Mouse (Mus musculus) forebrain, embryonic 14.5 days (tissue): ENCODE data around the gene Tiam1. TPM values are rescaled to one million over a fixed set of nuclear protein-coding genes. Genes with fewer than 3 reads are reported as not detected.

Source experiments
- ATAC-seq: fragments of 200-750 bp; cut with Nextera tagmentation; 2 replicates; pipeline ENCODE4 v1.8.0; 2017; ENCODE audit warnings: mild to moderate bottlenecking, moderate library complexity
- DNase-seq: peaks from one replicate; pipeline ENCODE4 v3.0.0-alpha.2; 2015; ENCODE audit warnings: low spot score
- H3K27ac ChIP-seq: fragments of 300-500 bp; sonication (generic); 2 replicates; pipeline ENCODE4 v1.5.1; 2014; ENCODE audit warnings: low read depth, mild to moderate bottlenecking, control low read depth, low read length, moderate library complexity
- H3K27me3 ChIP-seq: fragments of 300-500 bp; sonication (generic); replicated peaks from 2 replicates; pipeline ENCODE4 v1.6.1; 2014; ENCODE audit warnings: low read length, control low read depth, mixed read lengths; ENCODE audit not compliant: control insufficient read depth, insufficient read depth
- H3K36me3 ChIP-seq: fragments of 300-500 bp; sonication (generic); 2 replicates; pipeline ENCODE4 v1.6.1; 2014; ENCODE audit warnings: low read length, control low read depth; ENCODE audit not compliant: control insufficient read depth, insufficient read depth
- H3K4me1 ChIP-seq: fragments of 300-500 bp; sonication (generic); 2 replicates; pipeline ENCODE4 v1.6.1; 2014; ENCODE audit warnings: antibody characterized with exemption, low read length, control low read depth; ENCODE audit not compliant: control insufficient read depth, insufficient read depth
- H3K4me2 ChIP-seq: fragments of 300-500 bp; sonication (generic); 2 replicates; pipeline ENCODE4 v1.6.1; 2014; ENCODE audit warnings: mild to moderate bottlenecking, control low read depth, low read length
- H3K4me3 ChIP-seq: fragments of 300-500 bp; sonication (generic); 2 replicates; pipeline ENCODE4 v1.5.1; 2014; ENCODE audit warnings: low read depth, low read length, control low read depth
- H3K9ac ChIP-seq: fragments of 300-500 bp; sonication (generic); 2 replicates; pipeline ENCODE4 v1.6.1; 2014; ENCODE audit warnings: mild to moderate bottlenecking, low read length, control low read depth, moderate library complexity
- H3K9me3 ChIP-seq: fragments of 300-500 bp; sonication (generic); replicated peaks from 2 replicates; pipeline ENCODE4 v1.6.1; 2016; ENCODE audit warnings: low read length, control low read depth, mixed read lengths; ENCODE audit not compliant: control insufficient read depth
- WGBS: fragments of 180-500 bp; shearing (Covaris S2); extraction: QIAGEN DNeasy Blood & Tissue Kit; methylation state at CpG from one replicate; pipeline ENCODE4 v1.1.7; 2014; 5-methylcytosine and 5-hydroxymethylcytosine counted together
- polyA plus RNA-seq: library from polyadenylated mRNA; unstranded; fragments of >200 nt; fragmentation: Nextera tagmentation; extraction: Ambion mirVana; gene quantifications from 2 replicates; pipeline ENCODE4 v1.2.1, GENCODE M21; 2014

Tiam1 gene
- polyA plus RNA-seq, 1 experiment from 2014 or later = 22.4 TPM

- WGBS = 88% methylated on average over 20 of the region's 20 CpGs
- Histone ChIP-seq H3K36me3 (no peaks in the 10 kb centered on the region), H3K4me3 (no peak overlapping the region), H3K27ac (no peak overlapping the region), H3K4me1 (no peaks in the 10 kb centered on the region), H3K4me2 (no peak overlapping the region), H3K9ac (no peak overlapping the region), H3K27me3 (no peaks in the 10 kb centered on the region), H3K9me3 (no peaks in the 10 kb centered on the region)
- DNase-seq (no peak), ATAC-seq (no peak)
Observed at GRCm38 (mm10) chr16:89985702-89986481, 157.7 kb downstream of the Tiam1 start.

- ATAC-seq (no peak), DNase-seq (no peak)
- no peaks in the 10 kb centered on the region for H3K36me3 ChIP-seq
- no peaks in the 10 kb centered on the region for H3K4me1 ChIP-seq
- no peaks in the 10 kb centered on the region for H3K9me3 ChIP-seq
- H3K4me2 ChIP-seq = no peak overlapping the region
- H3K9ac ChIP-seq = no peak overlapping the region
- H3K27ac ChIP-seq = no peak overlapping the region
- H3K27me3 ChIP-seq = no peaks in the 10 kb centered on the region
- WGBS = 89% methylated on average over 11 of the region's 11 CpGs
- no peak overlapping the region for H3K4me3 ChIP-seq
Observed at GRCm38 (mm10) chr16:89980075-89980744, 163.4 kb downstream of the Tiam1 start.

- no peak overlapping the region for H3K9ac ChIP-seq
- ATAC-seq = no peak
Observed at GRCm38 (mm10) chr16:89975441-89975840, 168.1 kb downstream of the Tiam1 start.

GRCm38 (mm10) chr16:89973814-89974712 is 169.5 kb downstream of the Tiam1 start:
- Histone ChIP-seq H3K27me3 (no peaks in the 10 kb centered on the region), H3K36me3 (no peaks in the 10 kb centered on the region), H3K4me3 (no peak overlapping the region), H3K9me3 (no peaks in the 10 kb centered on the region), H3K4me2 (no peak overlapping the region), H3K4me1 (no peaks in the 10 kb centered on the region), H3K9ac (no peak overlapping the region), H3K27ac (no peak overlapping the region)
- ATAC-seq = no peak
- no peak for DNase-seq
- WGBS = 93% methylated on average over 16 of the region's 16 CpGs

More at GRCm38 (mm10) chr16:89975441-89975840, 168.1 kb downstream of the Tiam1 start:
- WGBS = 98% methylated on average over 9 of the region's 9 CpGs
- H3K4me2 ChIP-seq = no peak overlapping the region
- no peaks in the 10 kb centered on the region for H3K9me3 ChIP-seq
- DNase-seq = no peak
- H3K36me3 ChIP-seq = no peaks in the 10 kb centered on the region
- H3K4me1 ChIP-seq = no peaks in the 10 kb centered on the region
- H3K27me3 ChIP-seq = no peaks in the 10 kb centered on the region
- H3K4me3 ChIP-seq = no peak overlapping the region
- H3K27ac ChIP-seq = no peak overlapping the region

GRCm38 (mm10) chr16:89972854-89973487 is 170.6 kb downstream of the Tiam1 start:
- H3K4me1 ChIP-seq = peaks cover 3% of the 10 kb centered on the region; the same call in 1 of the 2 replicates
- 93% methylated on average over 15 of the region's 15 CpGs for WGBS
- ATAC-seq (no peak), DNase-seq (no peak)
- H3K27ac ChIP-seq = no peak overlapping the region
- no peak overlapping the region for H3K9ac ChIP-seq
- H3K4me3 ChIP-seq = no peak overlapping the region
- H3K36me3 ChIP-seq = no peaks in the 10 kb centered on the region
- H3K4me2 ChIP-seq = no peak overlapping the region
- H3K9me3 ChIP-seq = no peaks in the 10 kb centered on the region
- H3K27me3 ChIP-seq = no peaks in the 10 kb centered on the region

- H3K4me2 ChIP-seq = no peak overlapping the region
- no peak for DNase-seq
- H3K4me3 ChIP-seq = no peak overlapping the region
- H3K9ac ChIP-seq = no peak overlapping the region
- H3K27ac ChIP-seq = no peak overlapping the region
- H3K4me1 ChIP-seq = peaks cover 3% of the 10 kb centered on the region; the same call in 1 of the 2 replicates
- H3K9me3 ChIP-seq = no peaks in the 10 kb centered on the region
- ATAC-seq = no peak
- H3K27me3 ChIP-seq = no peaks in the 10 kb centered on the region
- 92% methylated on average over 6 of the region's 6 CpGs for WGBS
- H3K36me3 ChIP-seq = no peaks in the 10 kb centered on the region
Observed at GRCm38 (mm10) chr16:89972018-89972417, 171.6 kb downstream of the Tiam1 start.

- peaks cover 2% of the 10 kb centered on the region; the same call in 1 of the 2 replicates for H3K9me3 ChIP-seq
Observed at GRCm38 (mm10) chr16:89968058-89968457, 175.5 kb downstream of the Tiam1 start.

GRCm38 (mm10) chr16:89962876-89963275 is 180.7 kb downstream of the Tiam1 start:
- 93% methylated on average over 14 of the region's 14 CpGs for WGBS
- H3K4me3 ChIP-seq = no peak overlapping the region
- H3K27me3 ChIP-seq = no peaks in the 10 kb centered on the region
- ATAC-seq = no peak
- peaks cover 2% of the 10 kb centered on the region; the same call in 1 of the 2 replicates for H3K9me3 ChIP-seq
- no peak overlapping the region for H3K27ac ChIP-seq
- H3K4me1 ChIP-seq = peaks cover 13% of the 10 kb centered on the region
- no peaks in the 10 kb centered on the region for H3K36me3 ChIP-seq
- H3K9ac ChIP-seq = no peak overlapping the region
- no peak overlapping the region for H3K4me2 ChIP-seq
- no peak for DNase-seq

More at GRCm38 (mm10) chr16:89968058-89968457, 175.5 kb downstream of the Tiam1 start:
- Histone ChIP-seq H3K4me3 (no peak overlapping the region), H3K9ac (no peak overlapping the region), H3K36me3 (no peaks in the 10 kb centered on the region), H3K27me3 (no peaks in the 10 kb centered on the region), H3K4me1 (peaks cover 3% of the 10 kb centered on the region; the same call in 1 of the 2 replicates), H3K27ac (no peak overlapping the region), H3K4me2 (no peak overlapping the region)
- no peak for ATAC-seq
- 80% methylated on average over 6 of the region's 6 CpGs for WGBS
- DNase-seq = no peak
